Mouse (Mus musculus) liver, adult 10 weeks (tissue): ENCODE results near the gene Olfr55. TPM values are rescaled to one million over a fixed set of nuclear protein-coding genes. Genes with fewer than 3 reads are reported as not detected.

Source experiments
- polyA plus RNA-seq: library from polyadenylated mRNA; stranded (reverse); fragments of 350-450 nt; fragmentation: Illumina TruSeq; extraction: RNeasy Lipid Tissue Mini Kit (QIAGEN cat#74804); gene quantifications from one replicate; pipeline ENCODE4 v1.2.3, GENCODE M21; 2014; ENCODE audit warnings: low read depth, low replicate concordance

Gene Olfr55
- not detected for polyA plus RNA-seq

DNA sequence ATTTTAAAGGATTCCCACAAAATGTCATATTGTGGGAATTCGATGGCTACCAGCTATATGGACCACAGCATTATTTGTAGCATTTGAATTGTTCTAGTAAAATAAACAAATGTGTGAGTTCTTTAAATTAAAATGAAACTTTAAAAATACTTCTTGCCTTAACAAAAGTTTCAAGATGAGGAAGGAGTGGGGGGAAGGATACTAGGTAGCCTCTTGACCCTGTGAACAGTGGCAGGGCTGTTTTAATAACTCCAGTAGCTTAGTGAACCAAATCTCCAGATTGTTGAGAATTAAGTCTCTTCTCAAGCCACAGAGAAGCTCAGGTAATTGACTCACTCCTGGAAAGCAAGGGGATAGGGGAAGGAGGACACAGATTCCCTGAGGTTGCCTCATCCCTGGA lies at the start of gene Olfr55:
Gene Olfr55 (plus strand): TSS at position 301 of the 400 bp plus-strand sequence.

DNA sequence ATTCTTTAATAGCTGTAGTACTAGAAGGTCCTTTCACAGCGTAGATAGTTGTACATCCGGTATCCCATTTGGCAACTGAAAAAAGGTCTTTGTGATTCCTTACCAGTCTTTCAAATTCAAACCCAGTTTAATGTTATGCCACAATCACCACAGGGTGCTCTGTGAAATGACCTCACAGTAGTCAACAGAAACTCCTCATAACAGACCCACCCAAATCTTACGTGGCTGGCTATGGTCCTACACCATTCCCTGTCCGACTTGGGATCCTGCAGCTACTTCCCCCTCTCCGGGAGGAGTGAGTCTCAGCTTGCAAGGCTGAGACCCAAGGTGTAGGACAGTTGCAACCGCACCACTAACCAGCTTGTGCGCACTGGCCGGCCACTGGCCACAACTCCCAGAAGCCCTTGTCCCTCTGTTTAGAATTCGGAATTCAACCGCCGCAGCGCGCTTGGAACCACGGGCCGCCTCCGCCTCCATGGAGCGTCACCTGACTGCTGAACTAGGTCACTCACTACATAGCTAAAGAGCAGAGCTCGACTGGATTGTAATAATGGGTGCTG lies 28.9 kb upstream of the Olfr55 start, which contains the start of gene Morc2b:
Gene Morc2b (minus strand): TSS at position 423 of the 560 bp plus-strand sequence.

DNA sequence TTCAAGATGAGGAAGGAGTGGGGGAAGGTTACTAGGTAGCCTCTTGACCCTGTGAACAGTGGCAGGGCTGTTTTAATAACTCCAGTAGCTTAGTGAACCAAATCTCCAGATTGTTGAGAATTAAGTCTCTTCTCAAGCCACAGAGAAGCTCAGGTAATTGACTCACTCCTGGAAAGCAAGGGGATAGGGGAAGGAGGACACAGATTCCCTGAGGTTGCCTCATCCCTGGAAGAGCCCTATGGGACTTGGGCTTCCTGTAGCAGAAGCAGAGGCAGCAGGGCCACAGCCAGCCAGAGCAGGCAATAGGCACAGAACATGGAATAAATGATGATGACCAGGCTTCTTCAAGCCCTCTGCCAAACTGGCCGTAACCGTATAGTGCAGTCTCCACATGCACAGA lies 22.8 kb downstream of the Olfr55 start, which contains the start of gene Olfr239:
Gene Olfr239 (plus strand): TSS at position 301 of the 400 bp plus-strand sequence.

DNA sequence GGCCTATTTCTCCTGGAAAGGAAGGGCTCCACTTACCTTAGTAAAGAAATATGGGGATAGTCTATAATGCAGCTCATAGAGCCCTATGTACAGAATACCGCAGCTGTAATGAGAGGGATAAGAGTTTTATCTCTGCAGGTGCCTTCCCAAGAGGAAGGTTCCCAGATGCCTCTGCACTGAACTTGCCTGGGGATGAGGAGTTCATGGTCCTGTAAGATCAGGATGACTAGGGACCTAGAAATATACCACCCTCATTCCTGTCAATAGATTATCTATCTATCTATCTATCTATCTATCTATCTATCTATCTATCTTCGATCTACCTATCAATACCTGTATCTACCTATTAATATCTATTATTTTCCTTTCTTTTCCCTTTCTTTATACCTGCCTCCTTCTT lies 53.3 kb downstream of the Olfr55 start, which contains the start of gene Olfr1564:
Gene Olfr1564 (minus strand): TSS at position 101 of the 400 bp plus-strand sequence.

Other genes starting within 250 kb of the Olfr55 start
- gene Cyp4f13, start 221.0 kb upstream of the Olfr55 start, polyA plus RNA-seq, result 21.9 TPM
- gene Zfp472, start 202.6 kb upstream of the Olfr55 start, polyA plus RNA-seq, result 5.4 TPM
- gene Zfp952, start 175.3 kb upstream of the Olfr55 start, polyA plus RNA-seq, result 7.5 TPM
- 5.7 TPM for gene Zfp763, start 135.0 kb upstream of the Olfr55 start, polyA plus RNA-seq
- not detected for gene 4921501E09Rik, start 100.4 kb upstream of the Olfr55 start, polyA plus RNA-seq
- gene Zfp563, start 79.1 kb upstream of the Olfr55 start, polyA plus RNA-seq, result 8.6 TPM
- not detected for gene Morc2b, start 28.8 kb upstream of the Olfr55 start, polyA plus RNA-seq
- not detected for gene Olfr239, start 22.9 kb downstream of the Olfr55 start, polyA plus RNA-seq
- not detected for gene Olfr1564, start 53.2 kb downstream of the Olfr55 start, polyA plus RNA-seq
- gene Zfp955a, start 86.7 kb downstream of the Olfr55 start, polyA plus RNA-seq, result 13.7 TPM
- gene Olfr63, start 96.2 kb downstream of the Olfr55 start, polyA plus RNA-seq, result not detected
- 7.9 TPM for gene Zfp955b, start 121.1 kb downstream of the Olfr55 start, polyA plus RNA-seq
- 8.5 TPM for gene Zfp81, start 190.4 kb downstream of the Olfr55 start, polyA plus RNA-seq
- gene Zfp101, start 226.2 kb downstream of the Olfr55 start, polyA plus RNA-seq, result 14.7 TPM